Mouse (Mus musculus) urinary bladder, adult 18-20 months (tissue): ENCODE measurements around the gene Slc39a8.

Experiments used
- DNase-seq, 2 experiments: peaks; one replicate each; pipeline ENCODE4 v3.0.0; 2022; ENCODE audit warnings: low spot score in 2 of 2, mixed read lengths in 2 of 2

The Slc39a8 gene

GRCm38 (mm10) chr3:135825016-135825753, at the start of gene Slc39a8:
TSS of gene Slc39a8 (plus strand) at chr3:135825279.
- DNase-seq: peak; percentile 69 to 75

GRCm38 (mm10) chr3:135785065-135785464, 40.0 kb upstream of the Slc39a8 start:
- no peak for DNase-seq

GRCm38 (mm10) chr3:135796117-135796516, 29.0 kb upstream of the Slc39a8 start:
- DNase-seq: no peak

GRCm38 (mm10) chr3:135798241-135798640, 26.8 kb upstream of the Slc39a8 start:
- no peak for DNase-seq

- DNase-seq: peak in 1 of 2 experiments; percentile 3
Observed at GRCm38 (mm10) chr3:135798665-135799064, 26.4 kb upstream of the Slc39a8 start.

- no peak for DNase-seq
Observed at GRCm38 (mm10) chr3:135814665-135815064, 10.4 kb upstream of the Slc39a8 start.

GRCm38 (mm10) chr3:135815973-135816727, 8.9 kb upstream of the Slc39a8 start:
- no peak for DNase-seq

- no peak for DNase-seq
Observed at GRCm38 (mm10) chr3:135817124-135817523, 8.0 kb upstream of the Slc39a8 start.

GRCm38 (mm10) chr3:135824436-135824835, 643 bp upstream of the Slc39a8 start:
- no peak for DNase-seq

- DNase-seq: peak; percentile 17 to 37
Observed at GRCm38 (mm10) chr3:135825754-135826683, 940 bp downstream of the Slc39a8 start.

- DNase-seq: no peak
Observed at GRCm38 (mm10) chr3:135826684-135827249, 1.7 kb downstream of the Slc39a8 start.

- DNase-seq: no peak
Observed at GRCm38 (mm10) chr3:135828000-135828399, 2.9 kb downstream of the Slc39a8 start.

GRCm38 (mm10) chr3:135832496-135832895, 7.4 kb downstream of the Slc39a8 start:
- DNase-seq: no peak

GRCm38 (mm10) chr3:135832907-135833306, 7.8 kb downstream of the Slc39a8 start:
- no peak for DNase-seq

- no peak for DNase-seq
Observed at GRCm38 (mm10) chr3:135834988-135835387, 9.9 kb downstream of the Slc39a8 start.

GRCm38 (mm10) chr3:135839535-135839934, 14.5 kb downstream of the Slc39a8 start:
- DNase-seq: no peak

- no peak for DNase-seq
Observed at GRCm38 (mm10) chr3:135840185-135840584, 15.1 kb downstream of the Slc39a8 start.

- no peak for DNase-seq
Observed at GRCm38 (mm10) chr3:135841716-135842511, 16.8 kb downstream of the Slc39a8 start.

- no peak for DNase-seq
Observed at GRCm38 (mm10) chr3:135843181-135843580, 18.1 kb downstream of the Slc39a8 start.

- no peak for DNase-seq
Observed at GRCm38 (mm10) chr3:135843707-135844106, 18.6 kb downstream of the Slc39a8 start.

GRCm38 (mm10) chr3:135844835-135845234, 19.8 kb downstream of the Slc39a8 start:
- DNase-seq: no peak
